Mouse (Mus musculus) ovary, postnatal 14 days (tissue): ENCODE results near the gene Pitpnc1.

Source experiments
- DNase-seq: peaks from one replicate; pipeline ENCODE4 v3.0.0; 2022; ENCODE audit warnings: low spot score

Pitpnc1 gene

GRCm38 (mm10) chr11:107325739-107326725 is 144.5 kb downstream of the Pitpnc1 start:
- no peak for DNase-seq

- DNase-seq: no peak
Observed at GRCm38 (mm10) chr11:107325226-107325625, 145.3 kb downstream of the Pitpnc1 start.

GRCm38 (mm10) chr11:107323173-107323572 is 147.3 kb downstream of the Pitpnc1 start:
- DNase-seq: no peak

- DNase-seq: no peak
Observed at GRCm38 (mm10) chr11:107322226-107322625, 148.3 kb downstream of the Pitpnc1 start.

GRCm38 (mm10) chr11:107321819-107322218 is 148.7 kb downstream of the Pitpnc1 start:
- no peak for DNase-seq

- no peak for DNase-seq
Observed at GRCm38 (mm10) chr11:107319861-107320260, 150.6 kb downstream of the Pitpnc1 start.

- no peak for DNase-seq
Observed at GRCm38 (mm10) chr11:107317653-107318281, 152.7 kb downstream of the Pitpnc1 start.

- DNase-seq: no peak
Observed at GRCm38 (mm10) chr11:107315475-107315874, 155.0 kb downstream of the Pitpnc1 start.

GRCm38 (mm10) chr11:107310338-107311121 is 160.0 kb downstream of the Pitpnc1 start:
- no peak for DNase-seq

GRCm38 (mm10) chr11:107306170-107306569 is 164.3 kb downstream of the Pitpnc1 start:
- DNase-seq: no peak

- no peak for DNase-seq
Observed at GRCm38 (mm10) chr11:107302141-107302540, 168.4 kb downstream of the Pitpnc1 start.

GRCm38 (mm10) chr11:107300235-107300634 is 170.3 kb downstream of the Pitpnc1 start:
- DNase-seq: no peak

GRCm38 (mm10) chr11:107299511-107300120 is 170.9 kb downstream of the Pitpnc1 start:
- DNase-seq: no peak

- DNase-seq: no peak
Observed at GRCm38 (mm10) chr11:107296176-107296575, 174.3 kb downstream of the Pitpnc1 start.

- no peak for DNase-seq
Observed at GRCm38 (mm10) chr11:107292036-107292435, 178.5 kb downstream of the Pitpnc1 start.

- DNase-seq: no peak
Observed at GRCm38 (mm10) chr11:107288186-107288563, 182.3 kb downstream of the Pitpnc1 start.

GRCm38 (mm10) chr11:107287215-107288185 is 183.0 kb downstream of the Pitpnc1 start:
- DNase-seq: no peak

- DNase-seq: no peak
Observed at GRCm38 (mm10) chr11:107285731-107286130, 184.8 kb downstream of the Pitpnc1 start.

GRCm38 (mm10) chr11:107283632-107284031 is 186.9 kb downstream of the Pitpnc1 start:
- no peak for DNase-seq

GRCm38 (mm10) chr11:107282481-107282880 is 188.0 kb downstream of the Pitpnc1 start:
- DNase-seq: no peak

- no peak for DNase-seq
Observed at GRCm38 (mm10) chr11:107279258-107279657, 191.2 kb downstream of the Pitpnc1 start.
